Mouse (Mus musculus) C2C12 (cell line): ENCODE measurements around the gene Ifitm3.

Source experiments
- CTCF ChIP-seq: IDR thresholded peaks from one replicate; pipeline ENCODE4 v1.5.1; 2011; ENCODE audit not compliant: control insufficient read depth, insufficient read depth, insufficient read length
- MAX ChIP-seq: IDR thresholded peaks from one replicate; pipeline ENCODE4 v1.6.1; 2011; ENCODE audit warnings: mild to moderate bottlenecking, control low read depth
- USF1 ChIP-seq: IDR thresholded peaks from one replicate; pipeline ENCODE4 v1.6.1; 2011; ENCODE audit warnings: low read depth, mild to moderate bottlenecking, control low read depth, moderate library complexity

DNA sequence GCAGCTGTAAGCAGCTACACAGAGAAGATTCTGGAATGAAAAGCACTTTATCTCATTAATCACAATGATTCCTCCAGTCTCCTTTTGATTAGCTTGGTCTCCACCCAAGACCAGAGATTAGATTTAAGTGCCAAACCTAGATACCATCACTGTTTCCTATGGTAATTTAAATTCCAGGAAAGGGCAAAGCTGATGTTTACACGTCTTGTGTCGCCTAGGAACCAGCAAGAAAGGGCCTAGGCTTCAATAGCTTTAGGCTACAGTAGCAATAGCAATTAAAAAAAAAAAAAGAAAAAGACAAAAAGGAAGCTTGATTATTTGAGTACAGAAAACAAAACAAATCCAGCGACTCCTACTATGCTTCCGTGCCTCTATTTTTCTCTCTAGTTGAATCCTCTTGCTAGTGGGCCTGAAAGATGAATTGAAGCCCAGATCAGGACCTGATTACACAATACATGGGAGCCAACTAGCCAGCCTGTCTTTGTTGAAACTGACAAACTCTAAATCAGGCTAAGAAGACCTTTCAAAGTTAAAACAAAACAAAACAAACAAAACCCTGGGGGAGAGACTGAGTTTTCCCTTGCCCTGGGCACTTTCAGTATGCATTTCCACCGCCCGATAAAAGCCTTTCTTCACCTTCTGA, 15.6 kb upstream of the Ifitm3 start:
- TF ChIP-seq USF1: no peak
- no peak for TF ChIP-seq CTCF
- TF ChIP-seq MAX: no peak
